8 mouse cellular contexts compared by ENCODE assay signal in the genomic region with DNA sequence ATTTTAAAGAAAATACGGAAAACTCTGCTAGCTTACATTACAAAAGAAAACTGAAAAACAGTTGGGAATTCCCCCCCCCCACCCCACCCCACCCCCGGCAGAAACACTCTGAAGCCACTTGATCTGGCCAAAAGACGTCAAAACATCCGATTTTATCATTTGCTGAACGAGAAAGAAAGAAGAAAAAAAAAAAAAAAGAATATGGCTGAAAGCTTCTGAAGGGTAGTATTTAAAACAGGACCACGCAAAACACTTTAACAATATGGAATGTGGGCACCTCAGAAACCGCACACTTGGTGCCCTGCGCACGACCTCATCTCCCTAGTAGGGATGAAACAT. TPM values are rescaled to one million over a fixed set of nuclear protein-coding genes. Genes with fewer than 3 reads are reported as not detected.
DNase-seq lines count a peak whose midpoint lies in the region; ATAC-seq and TF ChIP-seq lines count a peak whose summit lies in the region.

No protein-coding gene starts in this region.

- no peak for TF ChIP-seq CTCF in lung, embryonic 14.5 days (IDR thresholded peaks at IDR 0.05; ENCODE audit: low read depth)
- TF ChIP-seq CTCF in olfactory bulb, adult 2 months (IDR thresholded peaks at IDR 0.05; ENCODE audit: insufficient read depth, low read depth, low read length): no peak

- WGBS in lung, embryonic 14.5 days: under 1% methylated on average over 9 of the region's 9 CpGs
- WGBS in embryonic facial prominence, embryonic 13.5 days: under 1% methylated on average over 9 of the region's 9 CpGs
- WGBS in limb, embryonic 11.5 days: under 1% methylated on average over 9 of the region's 9 CpGs
- WGBS in olfactory bulb, adult 2 months: 2% methylated on average over 9 of the region's 9 CpGs

- DNase-seq in lung, embryonic 14.5 days: no peak
- DNase-seq in lung, postnatal 14 days: no peak
- DNase-seq in limb, embryonic 11.5 days (ENCODE audit: low spot score): no peak
- no peak for DNase-seq in natural killer cell, adult 2 months (ENCODE audit: low spot score in 2 of 2)
- DNase-seq in spleen, postnatal 36 days (ENCODE audit: low spot score in 2 of 2): no peak
- no peak for DNase-seq in kidney, postnatal 14 days

- H3K4me2 ChIP-seq in lung, embryonic 14.5 days: peak overlapping the region; percentile 73
- peak overlapping the region; percentile 70 for H3K4me2 ChIP-seq in embryonic facial prominence, embryonic 13.5 days
- peak overlapping the region; percentile 65 for H3K4me2 ChIP-seq in limb, embryonic 11.5 days (ENCODE audit: low read depth, severe bottlenecking)

- H3K4me1 ChIP-seq in lung, embryonic 14.5 days (ENCODE audit: insufficient read depth): peaks cover 10% of the 10 kb centered on the region; the same call in 1 of the 2 replicates
- peaks cover 13% of the 10 kb centered on the region; the same call in 1 of the 2 replicates for H3K4me1 ChIP-seq in embryonic facial prominence, embryonic 13.5 days
- H3K4me1 ChIP-seq in limb, embryonic 11.5 days (ENCODE audit: control insufficient read depth, insufficient read depth, low read length): no peaks in the 10 kb centered on the region; the same call in 1 of the 2 replicates
- H3K4me1 ChIP-seq in olfactory bulb, adult 2 months (ENCODE audit: control insufficient read depth, insufficient read depth, low read length): 0 out of 2 replicates have a peak, but pooled peaks cover 2% of the 10 kb centered on the region

- H3K9me3 ChIP-seq in lung, embryonic 14.5 days (ENCODE audit: low read depth, low read length): no peaks in the 10 kb centered on the region
- no peaks in the 10 kb centered on the region for H3K9me3 ChIP-seq in embryonic facial prominence, embryonic 13.5 days
- no peaks in the 10 kb centered on the region for H3K9me3 ChIP-seq in limb, embryonic 11.5 days (ENCODE audit: control insufficient read depth, low read length)

- no peak for ATAC-seq in lung, embryonic 14.5 days (ENCODE audit: insufficient read depth)
- ATAC-seq in embryonic facial prominence, embryonic 13.5 days (ENCODE audit: insufficient number of reproducible peaks, insufficient read depth, low FRiP score, low TSS enrichment, low read depth): no peak
- no peak for ATAC-seq in limb, embryonic 11.5 days (ENCODE audit: insufficient number of reproducible peaks, low FRiP score, low TSS enrichment, low read depth)

- peak overlapping the region; percentile 94 for H3K9ac ChIP-seq in lung, embryonic 14.5 days
- H3K9ac ChIP-seq in embryonic facial prominence, embryonic 13.5 days: peak overlapping the region; percentile 97
- peak overlapping the region; percentile 95 for H3K9ac ChIP-seq in limb, embryonic 11.5 days (ENCODE audit: low read length)

- H3K27me3 ChIP-seq in lung, embryonic 14.5 days (ENCODE audit: insufficient read depth, low read length): no peaks in the 10 kb centered on the region
- no peaks in the 10 kb centered on the region for H3K27me3 ChIP-seq in embryonic facial prominence, embryonic 13.5 days
- H3K27me3 ChIP-seq in limb, embryonic 11.5 days (ENCODE audit: control insufficient read depth, insufficient read depth, low read length): no peaks in the 10 kb centered on the region

- peak overlapping the region; percentile 98; the same call in 1 of the 2 replicates for H3K27ac ChIP-seq in lung, embryonic 14.5 days (ENCODE audit: low read depth)
- H3K27ac ChIP-seq in embryonic facial prominence, embryonic 13.5 days: peak overlapping the region; percentile 99
- no peak overlapping the region for H3K27ac ChIP-seq in limb, embryonic 11.5 days (replicated peaks; ENCODE audit: low read depth, low read length)
- peak overlapping the region; percentile 97 for H3K27ac ChIP-seq in olfactory bulb, adult 2 months (ENCODE audit: insufficient read depth, low read depth, low read length)

- peak overlapping the region; percentile 93 for H3K4me3 ChIP-seq in lung, embryonic 14.5 days (ENCODE audit: low read depth, low read length)
- peak overlapping the region; percentile 95 for H3K4me3 ChIP-seq in embryonic facial prominence, embryonic 13.5 days
- H3K4me3 ChIP-seq in limb, embryonic 11.5 days (ENCODE audit: low read depth, low read length): peak overlapping the region; percentile 96
- H3K4me3 ChIP-seq in olfactory bulb, adult 2 months (ENCODE audit: insufficient read depth, low read depth, low read length): peak overlapping the region; percentile 85

- no peak for TF ChIP-seq POLR2A in olfactory bulb, adult 2 months (IDR thresholded peaks at IDR 0.05; ENCODE audit: insufficient read depth, low read depth, low read length)

- no peaks in the 10 kb centered on the region for H3K36me3 ChIP-seq in lung, embryonic 14.5 days (ENCODE audit: insufficient read depth)
- no peaks in the 10 kb centered on the region for H3K36me3 ChIP-seq in embryonic facial prominence, embryonic 13.5 days
- H3K36me3 ChIP-seq in limb, embryonic 11.5 days (ENCODE audit: control insufficient read depth, insufficient read depth, low read length): no peaks in the 10 kb centered on the region

RNA-seq across cellular contexts. Expression of a gene that starts 5.7 kb away (rescaled TPM):
- 6.8 and 9.0 TPM in 2 replicates for polyA plus RNA-seq in lung, embryonic 14.5 days (2014; fragmentation: Nextera tagmentation; extraction: Ambion mirVana)
- polyA plus RNA-seq in embryonic facial prominence, embryonic 13.5 days (2015; fragmentation: Nextera tagmentation; extraction: Ambion mirVana): 5.9 and 6.9 TPM in 2 replicates
- polyA plus RNA-seq in limb, embryonic 11.5 days (2014; fragmentation: Nextera tagmentation; extraction: Ambion mirVana): 6.8 and 7.1 TPM in 2 replicates
- polyA plus RNA-seq in olfactory bulb, adult 2 months (2012; ENCODE audit: insufficient read depth, insufficient read length, low replicate concordance, missing spikeins): not detected in 2 replicates
